Mouse (Mus musculus) spleen, adult 2 months (tissue): ENCODE data around the gene H2-Q7.

Source experiments
- CTCF ChIP-seq: fragments of 200-500 bp; IDR thresholded peaks from 2 replicates; pipeline ENCODE4 v1.5.1; 2011; ENCODE audit warnings: mild to moderate bottlenecking, inconsistent platforms; ENCODE audit not compliant: insufficient read depth, insufficient read length, insufficient replicate concordance; ENCODE audit errors: extremely low read depth
- POLR2A ChIP-seq: fragments of 200-500 bp; IDR thresholded peaks from 2 replicates; pipeline ENCODE4 v1.6.1; 2011; ENCODE audit warnings: low read depth, low read length, inconsistent platforms

GRCm38 (mm10) chr17:35490320-35490719 is 51.4 kb downstream of the H2-Q7 start:
- TF ChIP-seq POLR2A (no peak), CTCF (no peak)
